In genomic region chr11:99172002-99172401, GRCm38 (mm10) we compare ENCODE assay signal across 19 mouse cellular contexts. TPM values are rescaled to one million over a fixed set of nuclear protein-coding genes. Genes with fewer than 3 reads are reported as not detected.
A peak's percentile ranks its signal among the peaks of the same experiment; 100 is the strongest.
DNase-seq lines count a peak whose midpoint lies in the region; ATAC-seq and TF ChIP-seq lines count a peak whose summit lies in the region.
"Had no signal": no experiment of that assay in that cellular context is flagged by ENCODE, and none has a peak within 500 bp of the region (broad histone marks: within the 10 kb centered on the region; RNA-seq: fewer than 3 reads in every experiment).

No protein-coding gene starts in this region.

- no peaks in the 10 kb centered on the region for H3K4me1 ChIP-seq in liver, embryonic 14.5 days (replicated peaks; ENCODE audit: control insufficient read depth in 2 of 2, insufficient read depth in 2 of 2, low read length in 1 of 2)
- H3K4me1 ChIP-seq in liver, embryonic 11.5 days (replicated peaks; ENCODE audit: control insufficient read depth, insufficient read depth, low read length) = no peaks in the 10 kb centered on the region
- H3K4me1 ChIP-seq: forebrain, embryonic 15.5 days; limb, embryonic 15.5 days; neural tube, embryonic 12.5 days had no signal

- 69% methylated on average over 4 of the region's 4 CpGs for WGBS in liver, embryonic 14.5 days (ENCODE audit: insufficient replicate concordance)
- 72% methylated on average over 4 of the region's 4 CpGs for WGBS in liver, embryonic 11.5 days

- H3K9me3 ChIP-seq in liver, embryonic 14.5 days (ENCODE audit: control insufficient read depth, low read length) = no peaks in the 10 kb centered on the region
- H3K9me3 ChIP-seq in liver, embryonic 11.5 days (ENCODE audit: control insufficient read depth, low read length) = no peaks in the 10 kb centered on the region
- H3K9me3 ChIP-seq: forebrain, embryonic 15.5 days; limb, embryonic 15.5 days; midbrain, embryonic 10.5 days; neural tube, embryonic 12.5 days had no signal

- peak; percentile 18; the same call in 1 of the 2 replicates for TF ChIP-seq CTCF in liver, embryonic 14.5 days (IDR thresholded peaks at IDR 0.05; ENCODE audit: low read depth)

- no peak overlapping the region for H3K27ac ChIP-seq in liver, embryonic 14.5 days
- no peak overlapping the region for H3K27ac ChIP-seq in liver, embryonic 11.5 days (ENCODE audit: low read depth, low read length)
- H3K27ac ChIP-seq: forebrain, embryonic 15.5 days; limb, embryonic 15.5 days; midbrain, embryonic 10.5 days; neural tube, embryonic 12.5 days had no signal

- H3K4me3 ChIP-seq in liver, embryonic 14.5 days (ENCODE audit: insufficient read depth in 1 of 2, low read depth in 2 of 2, low read length in 2 of 2) = no peak overlapping the region
- H3K4me3 ChIP-seq in liver, embryonic 11.5 days (ENCODE audit: low read depth, low read length) = no peak overlapping the region
- H3K4me3 ChIP-seq: erythroblast, embryonic 14.5 days; forebrain, embryonic 15.5 days; limb, embryonic 15.5 days; midbrain, embryonic 10.5 days; neural tube, embryonic 12.5 days had no signal

- DNase-seq in liver, embryonic 14.5 days (ENCODE audit: low read depth in 3 of 3, low spot score in 3 of 3) = no peak
- no peak for DNase-seq in liver, embryonic 11.5 days (ENCODE audit: low spot score)
- peak; percentile 24 for DNase-seq in 416B (ENCODE audit: low read depth)
- peak; percentile 48 for DNase-seq in A20 (ENCODE audit: low read depth, low spot score)
- DNase-seq in T-cell, adult 2 months (ENCODE audit: low spot score) = peak; percentile 26
- no peak for DNase-seq in left cerebral cortex, postnatal 14 days (ENCODE audit: low spot score in 2 of 2)
- DNase-seq: adrenal gland, postnatal 14 days; cerebellum, adult 9-11 months; gastrocnemius, postnatal 36 days; layer of hippocampus, postnatal 36 days; lung, adult 2 months; lung, postnatal 4 days had no signal

- H3K4me2 ChIP-seq in liver, embryonic 14.5 days (ENCODE audit: low read depth) = no peak overlapping the region
- no peak overlapping the region for H3K4me2 ChIP-seq in liver, embryonic 11.5 days
- H3K4me2 ChIP-seq: forebrain, embryonic 15.5 days; limb, embryonic 15.5 days; neural tube, embryonic 12.5 days had no signal

- TF ChIP-seq EP300 in liver, embryonic 14.5 days (IDR thresholded peaks at IDR 0.05; ENCODE audit: low read depth) = no peak

- intact Hi-C loops in left cerebral cortex, postnatal 14 days (cut with DNase I) = no loop called here

- ATAC-seq in liver, embryonic 14.5 days (ENCODE audit: insufficient read depth) = no peak
- no peak for ATAC-seq in liver, embryonic 11.5 days (replicated peaks; ENCODE audit: low FRiP score)
- no peak for ATAC-seq in megakaryocyte progenitor cell, adult 5-6 weeks (replicated peaks; ENCODE audit: poor library complexity)
- ATAC-seq: forebrain, embryonic 15.5 days had no signal

- H3K27me3 ChIP-seq in liver, embryonic 14.5 days (ENCODE audit: control insufficient read depth, insufficient read depth, low read length) = no peaks in the 10 kb centered on the region
- no peaks in the 10 kb centered on the region for H3K27me3 ChIP-seq in liver, embryonic 11.5 days (replicated peaks; ENCODE audit: control insufficient read depth, insufficient read depth, low read length)
- H3K27me3 ChIP-seq: forebrain, embryonic 15.5 days; limb, embryonic 15.5 days; neural tube, embryonic 12.5 days had no signal

- H3K36me3 ChIP-seq in liver, embryonic 14.5 days (replicated peaks; ENCODE audit: control insufficient read depth, insufficient read depth, low read depth) = no peaks in the 10 kb centered on the region
- no peaks in the 10 kb centered on the region for H3K36me3 ChIP-seq in liver, embryonic 11.5 days (ENCODE audit: control insufficient read depth, insufficient read depth, low read length)
- H3K36me3 ChIP-seq: forebrain, embryonic 15.5 days; limb, embryonic 15.5 days; midbrain, embryonic 10.5 days; neural tube, embryonic 12.5 days had no signal

- no peak overlapping the region for H3K9ac ChIP-seq in liver, embryonic 14.5 days (replicated peaks)
- no peak overlapping the region for H3K9ac ChIP-seq in liver, embryonic 11.5 days (ENCODE audit: low read depth, low read length)
- H3K9ac ChIP-seq: forebrain, embryonic 15.5 days; limb, embryonic 15.5 days; neural tube, embryonic 12.5 days had no signal

RNA-seq across cellular contexts. Expression of gene Ccr7, which starts 17.1 kb away (rescaled TPM):
- 0.11 TPM in 2 replicates for polyA plus RNA-seq in liver, embryonic 14.5 days (2012; rRNA removed)
- polyA plus RNA-seq in liver, embryonic 14.5 days (2014; fragmentation: Nextera tagmentation; extraction: Ambion mirVana) = 0.15 and 0.29 TPM in 2 replicates
- polyA plus RNA-seq in liver, embryonic 11.5 days (2014; fragmentation: Nextera tagmentation; extraction: Ambion mirVana) = 0.36 and 0.58 TPM in 2 replicates
- total RNA-seq in left cerebral cortex, postnatal 14 days (2021) = not detected
- total RNA-seq in megakaryocyte progenitor cell, adult 5-6 weeks (2015) = 0.17 and 0.22 TPM in 2 replicates
- total RNA-seq in megakaryocyte progenitor cell, adult 5-6 weeks (2017) = not detected in 2 replicates
- total RNA-seq: gastrocnemius, postnatal 36 days; layer of hippocampus, postnatal 36 days had no signal
- polyA plus RNA-seq: erythroblast, embryonic 14.5 days; forebrain, embryonic 15.5 days; kidney, embryonic 14.5 days had no signal

RNA-seq across cellular contexts. Expression of gene Smarce1, which starts 58.8 kb away (rescaled TPM):
- polyA plus RNA-seq in liver, embryonic 14.5 days (2012; rRNA removed) = 21.3 and 60.1 TPM in 2 replicates
- 53.5 and 58.8 TPM in 2 replicates for polyA plus RNA-seq in liver, embryonic 14.5 days (2014; fragmentation: Nextera tagmentation; extraction: Ambion mirVana)
- polyA plus RNA-seq in liver, embryonic 11.5 days (2014; fragmentation: Nextera tagmentation; extraction: Ambion mirVana) = 145 and 150 TPM in 2 replicates
- total RNA-seq in left cerebral cortex, postnatal 14 days (2021) = 10 to 100 TPM; 67.1 to 73.7 TPM
- 95.7 and 108 TPM in 2 replicates for total RNA-seq in megakaryocyte progenitor cell, adult 5-6 weeks (2015)
- 161 and 260 TPM in 2 replicates for total RNA-seq in megakaryocyte progenitor cell, adult 5-6 weeks (2017)

Comparison
In these comparisons a context has a peak if more than half of its experiments do, and no peak if none do; other contexts are left out.
1. DNase-seq: peak in 416B (single experiment), A20 (single experiment) and T-cell, adult 2 months (single experiment); none in liver, embryonic 14.5 days (0 of 3), liver, embryonic 11.5 days (single experiment) and left cerebral cortex, postnatal 14 days (0 of 2).